Mouse (Mus musculus) induced T-regulatory cell, adult 2 months (primary cell): ENCODE measurements around the gene Glis3.

ENCODE experiments used
- DNase-seq: peaks from one replicate; pipeline ENCODE4 v3.0.0-alpha.2; 2012; ENCODE audit warnings: low read depth

The Glis3 gene

GRCm38 (mm10) chr19:28381441-28381840 is 298.4 kb downstream of the Glis3 start:
- no peak for DNase-seq

GRCm38 (mm10) chr19:28380691-28381262 is 299.1 kb downstream of the Glis3 start:
- DNase-seq = no peak

- DNase-seq = no peak
Observed at GRCm38 (mm10) chr19:28377788-28378295, 302.0 kb downstream of the Glis3 start.

- DNase-seq = no peak
Observed at GRCm38 (mm10) chr19:28376401-28376800, 303.5 kb downstream of the Glis3 start.

GRCm38 (mm10) chr19:28375746-28376145 is 304.1 kb downstream of the Glis3 start:
- no peak for DNase-seq

- no peak for DNase-seq
Observed at GRCm38 (mm10) chr19:28374524-28374923, 305.4 kb downstream of the Glis3 start.

GRCm38 (mm10) chr19:28368215-28368614 is 311.7 kb downstream of the Glis3 start:
- no peak for DNase-seq

GRCm38 (mm10) chr19:28367274-28367673 is 312.6 kb downstream of the Glis3 start:
- DNase-seq = no peak

GRCm38 (mm10) chr19:28366766-28367165 is 313.1 kb downstream of the Glis3 start:
- DNase-seq = no peak

GRCm38 (mm10) chr19:28365897-28366296 is 314.0 kb downstream of the Glis3 start:
- peak; percentile 47 for DNase-seq

GRCm38 (mm10) chr19:28360884-28361283 is 319.0 kb downstream of the Glis3 start:
- no peak for DNase-seq

GRCm38 (mm10) chr19:28357595-28357994 is 322.3 kb downstream of the Glis3 start:
- no peak for DNase-seq

- DNase-seq = no peak
Observed at GRCm38 (mm10) chr19:28351068-28352066, 328.5 kb downstream of the Glis3 start.

- no peak for DNase-seq
Observed at GRCm38 (mm10) chr19:28347080-28347825, 332.6 kb downstream of the Glis3 start.

- DNase-seq = no peak
Observed at GRCm38 (mm10) chr19:28343640-28344039, 336.2 kb downstream of the Glis3 start.

GRCm38 (mm10) chr19:28337574-28337973 is 342.3 kb downstream of the Glis3 start:
- DNase-seq = no peak

- DNase-seq = no peak
Observed at GRCm38 (mm10) chr19:28336651-28337510, 343.0 kb downstream of the Glis3 start.

GRCm38 (mm10) chr19:28335890-28336289 is 344.0 kb downstream of the Glis3 start:
- no peak for DNase-seq

- no peak for DNase-seq
Observed at GRCm38 (mm10) chr19:28333007-28333766, 346.7 kb downstream of the Glis3 start.

GRCm38 (mm10) chr19:28328444-28329110 is 351.3 kb downstream of the Glis3 start:
- DNase-seq = no peak
